Mouse (Mus musculus) MEL (cell line): ENCODE data around the gene Adh4.

ENCODE experiments used
- CTCF ChIP-seq, 3 experiments: IDR thresholded peaks in 2 of 3; conservative IDR thresholded peaks in 1 of 3; 2 replicates each; pipeline ENCODE4 v1.5.1; 2011 to 2012; ENCODE audit warnings: low read length in 3 of 3, low read depth in 2 of 3, mild to moderate bottlenecking in 2 of 3, improper control_type of control experiment in 1 of 3, inconsistent platforms in 1 of 3, mixed read lengths in 1 of 3, moderate library complexity in 1 of 3; ENCODE audit not compliant: control insufficient read depth in 1 of 3, insufficient read depth in 1 of 3, poor library complexity in 1 of 3, severe bottlenecking in 1 of 3
- GABPA ChIP-seq: IDR thresholded peaks from 2 replicates; pipeline ENCODE4 v1.6.1; 2012; ENCODE audit warnings: low read depth, mild to moderate bottlenecking, inconsistent platforms, low read length, improper control_type of control experiment, moderate library complexity
- MAFK ChIP-seq: IDR thresholded peaks from 2 replicates; pipeline ENCODE4 v1.6.1; 2011; ENCODE audit warnings: low read depth, mild to moderate bottlenecking, low read length, improper control_type of control experiment, borderline replicate concordance
- MXI1 ChIP-seq: IDR thresholded peaks from 2 replicates; pipeline ENCODE4 v1.6.1; 2011; ENCODE audit warnings: mild to moderate bottlenecking, low read depth, low read length, improper control_type of control experiment
- NRF1 ChIP-seq: IDR thresholded peaks from 2 replicates; pipeline ENCODE4 v1.6.1; 2014; ENCODE audit warnings: low read depth, mild to moderate bottlenecking, inconsistent platforms, low read length, improper control_type of control experiment, moderate library complexity; ENCODE audit not compliant: poor library complexity, insufficient read depth, severe bottlenecking
- POLR2A ChIP-seq, 2 experiments: IDR thresholded peaks; 2 replicates each; pipeline ENCODE4 v1.6.1; 2011 to 2012; ENCODE audit warnings: low read length in 2 of 2, mild to moderate bottlenecking in 2 of 2, control low read depth in 1 of 2, improper control_type of control experiment in 1 of 2, low read depth in 1 of 2, moderate library complexity in 1 of 2; ENCODE audit not compliant: control insufficient read depth in 1 of 2, insufficient read depth in 1 of 2, poor library complexity in 1 of 2
- RCOR1 ChIP-seq: IDR thresholded peaks from 2 replicates; pipeline ENCODE4 v1.6.1; 2012; ENCODE audit warnings: low read depth, mild to moderate bottlenecking, inconsistent platforms, low read length, improper control_type of control experiment
- ZC3H11A ChIP-seq: IDR thresholded peaks from 2 replicates; pipeline ENCODE4 v1.6.1; 2012; ENCODE audit warnings: low read depth, mild to moderate bottlenecking, inconsistent platforms, low read length, improper control_type of control experiment

DNA sequence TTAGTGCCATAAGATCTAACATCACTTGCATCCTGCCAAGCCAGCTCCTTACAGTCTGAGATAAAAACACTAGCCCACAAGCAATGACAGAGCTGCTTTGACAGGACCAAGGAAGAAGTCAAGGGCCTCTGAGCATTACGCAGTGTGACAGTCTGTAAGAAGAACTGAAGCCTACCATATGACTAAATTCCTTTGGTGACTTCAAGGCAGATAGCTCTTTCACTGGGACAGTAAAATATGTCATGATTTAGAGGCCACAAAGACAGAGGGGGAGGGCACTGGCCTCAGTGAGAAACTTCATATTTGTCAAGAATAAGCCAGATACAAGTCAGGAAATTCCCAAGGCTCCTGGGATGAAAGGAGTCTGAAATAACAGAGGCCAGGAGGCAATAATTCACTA, 7.3 kb upstream of the Adh4 start:
- TF ChIP-seq GABPA = no peak
- TF ChIP-seq MAFK = no peak
- no peak for TF ChIP-seq POLR2A (IDR thresholded peaks at IDR 0.05; ENCODE audit: control insufficient read depth in 1 of 2, insufficient read depth in 1 of 2, low read depth in 1 of 2, low read length in 2 of 2, poor library complexity in 1 of 2)
- TF ChIP-seq MXI1 = no peak
- no peak for TF ChIP-seq RCOR1
- no peak for TF ChIP-seq CTCF (IDR thresholded peaks at IDR 0.05 in 2 of 3, conservative IDR thresholded peaks at IDR 0.05 in 1 of 3; ENCODE audit: control insufficient read depth in 1 of 3, insufficient read depth in 1 of 3, low read depth in 2 of 3, low read length in 3 of 3, poor library complexity in 1 of 3, severe bottlenecking in 1 of 3)
- TF ChIP-seq ZC3H11A = no peak
- TF ChIP-seq NRF1 = no peak
